Mouse (Mus musculus): ENCODE measurements around the gene Rtl1.

GRCm38 (mm10) chr12:109640560-109641167, 40.5 kb upstream of the Rtl1 start:
- TF ChIP-seq CTCF (IDR thresholded peaks at IDR 0.05; ENCODE audit: low read depth) (no peak), EP300 (IDR thresholded peaks at IDR 0.05; ENCODE audit: low read depth) (no peak)
